Mouse (Mus musculus): ENCODE data around the gene Ly6g5b. TPM values are rescaled to one million over a fixed set of nuclear protein-coding genes. Genes with fewer than 3 reads are reported as not detected.

Gene Ly6g5b
- polyA plus RNA-seq, 1 experiment from 2014 or later: 0.63 TPM

DNA sequence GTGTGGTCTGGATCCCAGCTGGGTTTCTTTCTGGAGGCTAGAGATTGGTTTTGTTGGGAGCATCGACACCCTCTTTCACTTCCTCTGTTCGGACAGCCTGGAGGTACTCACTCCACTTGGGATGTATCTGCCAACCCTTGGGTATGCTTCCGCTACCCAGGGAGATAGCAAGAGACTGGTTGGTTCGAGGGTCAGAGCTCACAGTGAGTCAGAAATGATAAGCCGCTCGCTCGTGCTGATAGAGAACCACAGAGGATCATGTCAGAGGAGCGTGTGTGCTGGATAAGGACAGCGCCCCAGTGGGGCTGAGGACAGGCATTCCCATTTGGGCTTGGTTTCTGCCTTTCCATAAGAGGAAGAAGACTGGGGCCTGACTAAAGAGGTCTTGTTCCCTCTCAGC, 35.5 kb downstream of the Ly6g5b start:
- no peaks in the 10 kb centered on the region for H3K36me3 ChIP-seq (ENCODE audit: control insufficient read depth, insufficient read depth)
- H3K27ac ChIP-seq (ENCODE audit: low read length): no peak overlapping the region
- WGBS: 16% methylated on average over 9 of the region's 9 CpGs
- H3K9ac ChIP-seq (ENCODE audit: low read length): 0 out of 2 replicates have a peak overlapping the region, but pooled peaks have one; percentile 40
- peak; percentile 44; the same call in 1 of the 2 replicates for ATAC-seq (replicated peaks; ENCODE audit: extremely low read depth, insufficient read depth, low FRiP score)
- H3K27me3 ChIP-seq (ENCODE audit: control insufficient read depth, insufficient read depth, low read length): no peaks in the 10 kb centered on the region
- peaks cover 21% of the 10 kb centered on the region for H3K4me1 ChIP-seq (ENCODE audit: control insufficient read depth, insufficient read depth, low read length)
- H3K4me3 ChIP-seq (ENCODE audit: low read length): peak overlapping the region; percentile 21
- no peaks in the 10 kb centered on the region for H3K9me3 ChIP-seq (replicated peaks; ENCODE audit: control insufficient read depth, low read length)
- H3K4me2 ChIP-seq (ENCODE audit: low read depth, low read length): peak overlapping the region; percentile 53

DNA sequence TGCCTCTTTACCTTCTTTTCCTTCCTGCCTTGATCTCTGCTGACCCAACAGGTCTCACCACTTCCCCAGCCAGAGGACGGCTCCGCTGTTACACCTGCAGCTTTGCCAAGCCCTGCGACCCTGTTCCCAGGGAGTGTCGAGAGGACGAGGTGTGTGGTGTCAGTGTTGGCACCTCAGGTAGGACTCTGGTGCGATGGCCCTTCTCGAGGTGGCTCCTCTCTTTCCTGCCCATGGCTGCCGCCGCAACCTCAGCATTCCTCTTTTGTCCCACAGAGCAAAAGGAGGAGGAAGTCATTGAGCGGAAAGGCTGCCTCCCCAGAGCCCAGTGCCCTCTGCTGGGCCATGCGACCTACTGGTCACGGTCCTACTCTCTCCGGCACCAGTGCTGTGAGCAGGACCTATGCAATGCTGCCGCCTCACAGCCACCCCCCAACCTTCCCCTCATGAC, 37.4 kb downstream of the Ly6g5b start, which contains the start of gene Ly6g6d:
Ly6g6d (minus strand) TSS at position 280 of the 448 bp plus-strand sequence.
- Histone ChIP-seq H3K9ac (ENCODE audit: low read length) (peak within 1 kb of the TSS; percentile 60), H3K9me3 (replicated peaks; ENCODE audit: control insufficient read depth, low read length) (no peaks in the 10 kb centered on the region), H3K36me3 (ENCODE audit: control insufficient read depth, insufficient read depth) (no peaks in the 10 kb centered on the region), H3K27ac (ENCODE audit: low read length) (0 out of 2 replicates have a peak within 1 kb of the TSS, but pooled peaks have one; percentile 2), H3K27me3 (ENCODE audit: control insufficient read depth, insufficient read depth, low read length) (no peaks in the 10 kb centered on the region), H3K4me3 (ENCODE audit: low read length) (peak within 1 kb of the TSS; percentile 36), H3K4me1 (ENCODE audit: control insufficient read depth, insufficient read depth, low read length) (peaks cover 21% of the 10 kb centered on the region), H3K4me2 (ENCODE audit: low read depth, low read length) (peak within 1 kb of the TSS; percentile 60)
- peak; percentile 77 for ATAC-seq (replicated peaks; ENCODE audit: extremely low read depth, insufficient read depth, low FRiP score)
- WGBS: 12% methylated on average over 14 of the region's 14 CpGs

DNA sequence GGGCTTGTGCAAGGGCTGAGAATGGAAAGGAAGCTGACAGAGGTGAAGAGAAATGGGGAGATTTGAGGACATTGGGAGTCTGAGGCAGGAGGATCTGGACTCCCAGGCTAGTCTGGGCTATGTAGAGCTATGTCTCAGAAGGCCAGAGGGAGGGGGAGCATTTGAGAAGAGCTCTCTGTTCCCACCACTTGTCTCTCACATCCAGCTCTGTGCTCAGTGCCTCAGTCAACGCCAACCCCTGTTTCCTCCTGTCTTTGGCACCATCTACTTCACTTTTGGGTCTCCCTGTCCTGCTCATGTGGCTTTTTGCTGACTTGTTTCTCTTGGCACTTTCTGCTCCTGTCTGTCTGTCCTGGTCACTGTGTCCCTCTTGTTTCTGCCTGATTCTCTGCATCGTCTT, 37.9 kb downstream of the Ly6g5b start:
- peak overlapping the region; percentile 36 for H3K4me3 ChIP-seq (ENCODE audit: low read length)
- peak overlapping the region; percentile 60 for H3K9ac ChIP-seq (ENCODE audit: low read length)
- no peaks in the 10 kb centered on the region for H3K36me3 ChIP-seq (ENCODE audit: control insufficient read depth, insufficient read depth)
- H3K4me2 ChIP-seq (ENCODE audit: low read depth, low read length): peak overlapping the region; percentile 60
- 40% methylated on average over 2 of the region's 2 CpGs for WGBS
- H3K27ac ChIP-seq (ENCODE audit: low read length): 0 out of 2 replicates have a peak overlapping the region, but pooled peaks have one; percentile 2
- H3K4me1 ChIP-seq (ENCODE audit: control insufficient read depth, insufficient read depth, low read length): peaks cover 21% of the 10 kb centered on the region
- no peaks in the 10 kb centered on the region for H3K9me3 ChIP-seq (replicated peaks; ENCODE audit: control insufficient read depth, low read length)
- no peaks in the 10 kb centered on the region for H3K27me3 ChIP-seq (ENCODE audit: control insufficient read depth, insufficient read depth, low read length)
- no peak for ATAC-seq (replicated peaks; ENCODE audit: extremely low read depth, insufficient read depth, low FRiP score)

DNA sequence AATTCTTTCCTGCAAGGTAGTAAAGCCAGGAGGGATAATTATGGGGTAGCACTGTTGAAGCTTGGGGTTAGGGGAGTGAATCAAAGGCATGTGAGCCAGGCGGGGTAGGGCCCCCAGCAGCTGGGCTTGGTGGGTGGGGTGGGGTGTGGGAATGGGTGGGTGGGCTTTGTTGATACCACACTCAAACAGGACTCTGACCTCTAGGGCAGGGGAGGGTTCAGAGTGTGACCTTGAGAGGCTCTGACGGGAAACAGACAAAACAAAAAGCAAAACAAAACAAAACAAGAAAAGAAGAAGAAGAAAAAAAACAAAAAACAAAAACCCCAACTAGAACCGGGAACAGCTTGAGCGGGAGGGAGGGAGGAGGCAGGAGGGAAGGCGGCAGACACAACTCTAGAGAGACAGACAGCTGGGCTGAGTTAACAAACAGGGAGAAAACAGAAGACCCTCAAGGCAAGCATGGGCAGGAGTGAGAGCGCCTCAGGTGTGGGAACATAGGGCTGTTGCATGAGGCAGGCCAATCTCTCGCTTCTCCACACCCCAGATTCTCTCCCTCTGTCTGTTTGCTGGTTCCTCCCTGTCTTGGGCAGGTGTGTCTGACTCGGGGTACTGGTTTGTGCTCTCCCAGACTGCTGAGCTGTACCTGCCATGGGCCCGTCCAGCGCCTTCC, 38.6 kb downstream of the Ly6g5b start, which contains the start of gene Ly6g6e:
Ly6g6e (plus strand) TSS at position 396 of the 670 bp plus-strand sequence.
- Histone ChIP-seq H3K36me3 (ENCODE audit: control insufficient read depth, insufficient read depth) (no peaks in the 10 kb centered on the region), H3K4me3 (ENCODE audit: low read length) (peak within 1 kb of the TSS; percentile 36), H3K4me1 (ENCODE audit: control insufficient read depth, insufficient read depth, low read length) (peaks cover 21% of the 10 kb centered on the region), H3K4me2 (ENCODE audit: low read depth, low read length) (peak within 1 kb of the TSS; percentile 60), H3K27ac (ENCODE audit: low read length) (0 out of 2 replicates have a peak within 1 kb of the TSS, but pooled peaks have one; percentile 2), H3K9me3 (replicated peaks; ENCODE audit: control insufficient read depth, low read length) (no peaks in the 10 kb centered on the region), H3K9ac (ENCODE audit: low read length) (peak within 1 kb of the TSS; percentile 60), H3K27me3 (ENCODE audit: control insufficient read depth, insufficient read depth, low read length) (no peaks in the 10 kb centered on the region)
- ATAC-seq (replicated peaks; ENCODE audit: extremely low read depth, insufficient read depth, low FRiP score): no peak
- 44% methylated on average over 10 of the region's 10 CpGs for WGBS

DNA sequence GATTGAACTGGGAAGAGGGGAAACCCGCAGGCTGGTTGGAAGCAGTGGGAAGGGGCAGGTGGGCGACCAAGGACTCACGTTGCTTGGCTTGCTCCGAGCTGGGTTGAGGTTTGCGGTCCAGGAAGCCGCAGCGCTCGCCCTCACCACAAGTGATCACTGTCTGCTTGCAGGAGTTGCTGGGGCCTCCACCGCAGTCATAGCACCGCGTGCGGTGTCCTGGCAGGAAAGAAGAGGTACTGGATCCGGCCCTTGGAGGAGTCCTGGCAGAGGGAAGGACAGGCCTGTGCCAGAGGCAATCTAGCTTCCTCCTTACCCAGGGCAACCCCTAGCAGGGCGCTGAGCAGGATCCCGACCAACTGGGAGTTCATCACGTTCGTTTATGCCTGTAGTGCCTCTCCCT, 41.1 kb downstream of the Ly6g5b start:
- Histone ChIP-seq H3K4me2 (ENCODE audit: low read depth, low read length) (no peak overlapping the region), H3K4me1 (ENCODE audit: control insufficient read depth, insufficient read depth, low read length) (peaks cover 14% of the 10 kb centered on the region), H3K27me3 (ENCODE audit: control insufficient read depth, insufficient read depth, low read length) (no peaks in the 10 kb centered on the region), H3K9me3 (replicated peaks; ENCODE audit: control insufficient read depth, low read length) (no peaks in the 10 kb centered on the region), H3K9ac (ENCODE audit: low read length) (no peak overlapping the region), H3K27ac (ENCODE audit: low read length) (no peak overlapping the region), H3K4me3 (ENCODE audit: low read length) (no peak overlapping the region), H3K36me3 (ENCODE audit: control insufficient read depth, insufficient read depth) (no peaks in the 10 kb centered on the region)
- ATAC-seq (replicated peaks; ENCODE audit: extremely low read depth, insufficient read depth, low FRiP score): no peak
- WGBS: 48% methylated on average over 17 of the region's 17 CpGs

DNA sequence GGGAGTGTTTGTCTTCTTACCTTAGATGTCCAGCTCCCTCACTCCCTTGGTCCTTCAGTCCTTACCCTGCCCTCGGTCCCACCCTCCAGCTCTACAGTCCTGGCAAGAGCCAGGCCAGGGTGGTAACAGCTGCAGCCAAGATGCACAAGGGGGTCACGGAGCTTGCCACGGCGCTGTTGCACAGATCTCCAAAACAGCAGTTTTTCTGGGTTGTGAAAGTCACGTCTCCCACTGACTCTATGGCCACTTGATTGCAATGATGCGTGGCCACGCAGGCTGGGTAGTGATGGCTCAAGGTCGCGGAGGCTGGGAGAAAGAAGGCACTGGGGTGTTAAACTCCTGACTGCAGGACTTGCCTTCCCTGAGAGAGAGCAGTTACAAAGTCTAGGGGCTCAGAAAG, 43.8 kb downstream of the Ly6g5b start:
- 75% methylated on average over 9 of the region's 9 CpGs for WGBS
- ATAC-seq (replicated peaks; ENCODE audit: extremely low read depth, insufficient read depth, low FRiP score): no peak
- H3K27me3 ChIP-seq (ENCODE audit: control insufficient read depth, insufficient read depth, low read length): peaks cover 9% of the 10 kb centered on the region
- no peaks in the 10 kb centered on the region for H3K36me3 ChIP-seq (ENCODE audit: control insufficient read depth, insufficient read depth)
- no peak overlapping the region for H3K4me2 ChIP-seq (ENCODE audit: low read depth, low read length)
- H3K9me3 ChIP-seq (replicated peaks; ENCODE audit: control insufficient read depth, low read length): no peaks in the 10 kb centered on the region
- no peak overlapping the region for H3K27ac ChIP-seq (ENCODE audit: low read length)
- H3K4me3 ChIP-seq (ENCODE audit: low read length): no peak overlapping the region
- no peak overlapping the region for H3K9ac ChIP-seq (ENCODE audit: low read length)
- H3K4me1 ChIP-seq (ENCODE audit: control insufficient read depth, insufficient read depth, low read length): peaks cover 5% of the 10 kb centered on the region; the same call in 1 of the 2 replicates

DNA sequence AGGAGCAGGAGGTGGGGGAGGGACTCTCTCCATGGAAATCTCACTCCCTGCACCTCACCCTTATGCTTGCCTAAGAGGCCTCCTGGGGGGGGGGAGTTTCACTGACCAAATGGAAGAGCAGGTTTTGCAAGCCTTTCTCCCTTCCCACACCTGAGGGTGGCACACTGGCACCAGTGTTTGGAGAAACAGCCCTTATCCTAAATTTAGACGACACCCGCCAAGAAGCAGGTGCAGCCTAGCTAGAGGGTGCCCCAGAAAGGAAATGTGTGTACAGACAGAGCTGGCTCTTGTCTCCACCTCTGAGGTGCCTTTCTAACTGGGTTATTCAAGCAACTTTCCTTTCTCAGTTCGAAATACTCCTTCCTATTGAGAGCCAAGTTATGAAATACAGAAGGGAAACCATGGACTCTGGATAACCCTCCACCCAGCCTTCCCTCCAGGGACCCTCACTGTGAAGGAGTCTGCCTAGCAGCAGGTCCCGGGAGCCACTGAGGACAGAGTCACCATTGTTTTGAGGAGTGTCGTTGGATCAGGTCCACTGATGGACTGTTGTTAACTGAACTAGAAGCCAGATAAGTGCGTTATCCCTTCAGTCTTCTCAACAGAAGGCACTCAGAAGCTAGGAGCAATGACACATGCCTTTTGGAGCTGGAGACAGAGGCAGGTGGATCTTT, 44.5 kb downstream of the Ly6g5b start:
- Histone ChIP-seq H3K27me3 (ENCODE audit: control insufficient read depth, insufficient read depth, low read length) (peaks cover 16% of the 10 kb centered on the region), H3K4me2 (ENCODE audit: low read depth, low read length) (no peak overlapping the region), H3K36me3 (ENCODE audit: control insufficient read depth, insufficient read depth) (no peaks in the 10 kb centered on the region), H3K9ac (ENCODE audit: low read length) (no peak overlapping the region), H3K9me3 (replicated peaks; ENCODE audit: control insufficient read depth, low read length) (no peaks in the 10 kb centered on the region), H3K4me3 (ENCODE audit: low read length) (no peak overlapping the region), H3K27ac (ENCODE audit: low read length) (no peak overlapping the region), H3K4me1 (ENCODE audit: control insufficient read depth, insufficient read depth, low read length) (peaks cover 5% of the 10 kb centered on the region)
- no peak for ATAC-seq (replicated peaks; ENCODE audit: extremely low read depth, insufficient read depth, low FRiP score)
- 36% methylated on average over 6 of the region's 6 CpGs for WGBS

DNA sequence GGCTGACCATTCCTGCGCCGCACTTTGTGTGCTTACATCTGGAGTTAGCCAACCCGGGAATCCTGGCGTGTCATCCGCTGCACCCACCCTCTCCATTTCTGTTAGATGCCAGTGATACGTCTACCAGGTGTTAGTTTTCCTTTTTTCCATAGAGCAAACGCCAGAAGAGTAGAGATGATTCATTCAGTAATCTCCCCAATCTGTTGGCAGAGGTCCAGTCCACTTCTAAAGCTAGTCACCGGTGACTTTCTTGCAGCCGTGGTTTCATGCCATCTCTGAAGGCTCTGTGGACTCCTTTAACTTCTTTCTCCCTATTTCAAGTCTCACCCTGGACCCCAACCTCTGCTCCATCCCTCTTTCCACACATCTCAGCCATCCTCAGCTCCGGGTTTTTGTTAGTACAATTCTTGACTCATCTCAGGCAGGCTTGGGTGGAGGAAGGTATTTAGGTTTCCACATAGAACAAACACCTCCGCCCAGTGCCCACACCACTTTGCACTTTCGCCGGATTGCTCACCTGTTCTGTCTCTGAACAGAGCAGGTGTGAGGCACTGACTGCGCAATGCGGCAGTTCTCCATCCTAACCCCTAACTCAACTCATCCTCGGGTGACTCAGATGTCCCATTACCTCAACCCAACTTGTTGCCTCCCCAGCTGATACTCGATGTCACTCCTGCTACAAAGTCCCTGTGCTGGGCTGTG, 46.9 kb downstream of the Ly6g5b start:
- peaks cover 28% of the 10 kb centered on the region for H3K27me3 ChIP-seq (ENCODE audit: control insufficient read depth, insufficient read depth, low read length)
- 66% methylated on average over 17 of the region's 17 CpGs for WGBS
- ATAC-seq (replicated peaks; ENCODE audit: extremely low read depth, insufficient read depth, low FRiP score): no peak

More for the DNA sequence above, 46.9 kb downstream of the Ly6g5b start:
- Histone ChIP-seq H3K4me1 (ENCODE audit: control insufficient read depth, insufficient read depth, low read length) (peaks cover 13% of the 10 kb centered on the region), H3K9me3 (replicated peaks; ENCODE audit: control insufficient read depth, low read length) (no peaks in the 10 kb centered on the region), H3K9ac (ENCODE audit: low read length) (no peak overlapping the region), H3K36me3 (ENCODE audit: control insufficient read depth, insufficient read depth) (no peaks in the 10 kb centered on the region), H3K4me3 (ENCODE audit: low read length) (no peak overlapping the region), H3K4me2 (ENCODE audit: low read depth, low read length) (no peak overlapping the region), H3K27ac (ENCODE audit: low read length) (no peak overlapping the region)
